Mouse (Mus musculus) neutrophil, adult 65 days (primary cell): ENCODE measurements around the gene Zfp583. TPM values are rescaled to one million over a fixed set of nuclear protein-coding genes. Genes with fewer than 3 reads are reported as not detected.

Experiments
- total RNA-seq: library from RNA; stranded (reverse); gene quantifications from 2 replicates; pipeline ENCODE4 v1.2.4, GENCODE M21; 2023

Zfp583 gene
- total RNA-seq = 1.1 TPM in 1 of 2 replicates, not detected in the other

DNA sequence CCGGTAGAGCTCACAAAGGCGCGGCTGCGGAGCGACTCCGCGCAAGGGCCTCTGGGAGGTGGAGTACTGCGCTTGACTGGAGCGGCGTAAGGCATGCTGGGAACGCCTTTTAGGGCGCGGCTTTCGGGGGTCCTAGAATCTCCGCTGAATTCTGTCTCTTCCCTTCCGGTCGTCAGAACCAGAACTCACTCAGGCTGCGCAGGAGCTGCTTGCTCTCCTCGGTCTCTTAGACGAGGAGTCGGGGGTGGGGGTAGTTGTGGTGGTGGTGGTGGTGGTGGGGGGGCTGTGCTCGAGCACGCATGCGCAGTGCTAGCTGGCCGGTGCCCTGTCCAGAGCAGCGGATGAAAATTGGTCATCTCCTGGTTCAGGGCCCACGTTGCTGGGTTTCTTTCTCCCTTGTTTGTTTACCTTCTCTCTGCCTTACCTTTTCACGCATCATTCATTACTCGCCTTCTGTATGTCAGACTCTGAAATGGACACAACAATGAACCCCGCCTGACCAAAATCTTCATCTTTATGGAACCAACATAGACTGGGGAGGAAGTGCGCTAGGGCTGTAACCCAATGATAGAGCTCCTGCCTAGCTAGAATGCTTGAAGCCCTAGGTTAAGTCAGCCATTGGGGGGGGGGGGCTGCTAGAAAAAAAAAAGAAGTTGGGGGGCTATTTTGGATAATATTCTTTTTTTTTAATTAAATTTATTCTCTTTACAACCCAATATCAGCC, at the start of gene Zfp583:
Gene Zfp583, minus strand, starts transcription at position 53 of the 724 bp plus-strand sequence.

DNA sequence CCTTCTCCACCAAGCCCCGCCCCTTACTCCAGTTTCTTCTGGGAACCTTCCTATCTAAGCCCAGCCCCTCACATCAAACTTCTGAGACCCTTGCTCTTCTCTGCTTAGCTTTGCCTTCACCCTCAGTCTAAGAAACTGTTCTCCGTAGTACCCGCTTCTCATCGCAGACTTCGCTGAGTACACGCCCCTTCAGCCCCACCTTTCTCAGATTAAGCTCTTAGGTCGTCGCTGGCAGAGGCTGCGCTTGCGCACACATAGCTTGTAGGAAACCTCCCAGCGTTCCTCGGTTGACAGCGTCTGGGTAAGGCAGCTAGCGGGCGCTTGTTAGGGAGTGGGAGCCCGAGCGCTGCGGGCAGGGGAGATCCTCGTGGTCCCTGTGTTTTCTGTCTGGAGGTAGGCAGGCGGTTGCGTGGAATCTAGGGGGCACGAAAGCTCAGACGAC, 32.0 kb upstream of the Zfp583 start, which contains the start of gene Zfp78:
Gene Zfp78, plus strand, starts transcription at position 234 of the 442 bp plus-strand sequence.

GRCm38 (mm10) chr7:6343501-6344071, 12.5 kb upstream of the Zfp583 start, which contains the start of gene Gm3854:
Gene Gm3854, plus strand, starts transcription at chr7:6343759.

DNA sequence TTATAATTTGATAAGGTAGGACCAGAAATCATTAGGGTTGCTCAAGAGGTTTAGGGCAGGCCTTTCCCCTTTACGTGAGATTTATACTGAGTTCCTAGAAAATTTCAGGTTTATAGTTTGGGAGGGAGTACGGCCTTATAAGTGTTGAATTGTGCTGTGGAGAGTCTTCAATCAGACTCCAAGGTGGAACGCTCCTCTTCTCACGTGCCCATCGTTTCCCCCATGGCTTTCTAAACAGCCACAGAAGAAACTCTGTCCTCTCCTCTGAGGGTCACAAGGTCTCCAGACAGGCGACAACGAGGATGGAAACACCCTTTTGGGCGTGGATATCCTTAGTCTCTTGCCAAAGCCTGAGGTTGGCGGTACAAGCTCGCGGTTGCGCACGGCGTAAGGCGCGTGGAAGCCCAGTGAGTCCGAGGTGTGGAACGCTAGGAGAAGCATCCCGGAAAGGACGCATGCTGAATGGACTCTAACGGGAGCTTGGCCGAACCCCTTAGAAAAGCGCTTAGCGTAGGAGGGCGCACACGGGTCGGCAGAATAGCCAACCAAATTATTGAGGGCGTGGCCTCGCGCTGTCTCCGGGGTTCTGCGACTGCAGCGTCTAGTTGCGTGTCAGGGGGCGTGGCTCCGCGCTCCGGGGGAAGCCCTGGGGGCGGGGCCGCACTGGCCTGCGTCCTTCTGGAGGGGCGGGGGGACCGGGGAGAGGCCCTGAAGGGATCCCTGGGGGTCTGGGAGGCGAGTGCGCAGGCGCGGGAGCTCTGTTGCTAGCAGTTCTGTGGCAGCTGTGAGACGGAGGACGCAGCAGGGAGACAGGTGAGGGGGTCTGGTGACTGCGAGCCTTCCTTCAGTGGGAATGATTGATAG, 45.0 kb downstream of the Zfp583 start, which contains the start of gene Zfp667:
Gene Zfp667, plus strand, starts transcription at position 738 of the 864 bp plus-strand sequence.

Other genes starting within 250 kb of the Zfp583 start
- 36.8 and 42.4 TPM in 2 replicates for gene Zfp787, start 175.3 kb downstream of the Zfp583 start, total RNA-seq
- gene Zfp444, start 159.1 kb downstream of the Zfp583 start, total RNA-seq = 3.5 and 4.4 TPM in 2 replicates
- not detected in 2 replicates for gene Galp, start 134.2 kb downstream of the Zfp583 start, total RNA-seq
- gene Zscan5b, start 109.0 kb downstream of the Zfp583 start, total RNA-seq = not detected in 2 replicates
- not detected in 2 replicates for gene Epp13, start 78.6 kb downstream of the Zfp583 start, total RNA-seq
- gene Zfp667, start 44.7 kb downstream of the Zfp583 start, total RNA-seq = 0.16 and 0.34 TPM in 2 replicates
- gene Gm3854, start 12.5 kb upstream of the Zfp583 start, total RNA-seq = not detected in 2 replicates
- 0.52 and 0.69 TPM in 2 replicates for gene Zfp78, start 32.0 kb upstream of the Zfp583 start, total RNA-seq
- 1.8 and 2.3 TPM in 2 replicates for gene Zfp28, start 52.0 kb upstream of the Zfp583 start, total RNA-seq
- gene Smim17, start 67.4 kb upstream of the Zfp583 start, total RNA-seq = not detected in 2 replicates
- gene Gm20715, start 79.0 kb upstream of the Zfp583 start, total RNA-seq = 0.09 TPM in 1 of 2 replicates, not detected in the other
- gene Olfr1344, start 107.4 kb upstream of the Zfp583 start, total RNA-seq = not detected in 2 replicates
- gene Olfr1336, start 124.9 kb upstream of the Zfp583 start, total RNA-seq = not detected in 2 replicates
- not detected in 2 replicates for gene Olfr1346, start 135.8 kb upstream of the Zfp583 start, total RNA-seq
- gene Olfr5, start 155.7 kb upstream of the Zfp583 start, total RNA-seq = not detected in 2 replicates
- not detected in 2 replicates for gene Olfr1347, start 168.5 kb upstream of the Zfp583 start, total RNA-seq
- gene Olfr1348, start 177.5 kb upstream of the Zfp583 start, total RNA-seq = not detected in 2 replicates
- not detected in 2 replicates for gene Olfr1349, start 191.7 kb upstream of the Zfp583 start, total RNA-seq
- not detected in 2 replicates for gene Olfr1350, start 233.6 kb upstream of the Zfp583 start, total RNA-seq